Mouse (Mus musculus) liver, embryonic 14.5 days (tissue): Measurements from ENCODE around the gene Adipor2.

Experiments used
- CTCF ChIP-seq: IDR thresholded peaks from 2 replicates; pipeline ENCODE4 v1.5.1; 2016; ENCODE audit warnings: antibody characterized with exemption, low read depth, control low read depth
- EP300 ChIP-seq: IDR thresholded peaks from 2 replicates; pipeline ENCODE4 v1.6.1; 2016; ENCODE audit warnings: antibody characterized with exemption, low read depth

GRCm38 (mm10) chr6:119412588-119412987 is 4.9 kb downstream of the Adipor2 start:
- TF ChIP-seq CTCF, result no peak
- TF ChIP-seq EP300, result no peak
